Mouse (Mus musculus) MEL (cell line): ENCODE data around the gene Etv5.

ENCODE experiments used
- CHD1 ChIP-seq: IDR thresholded peaks from 2 replicates; pipeline ENCODE4 v1.6.1; 2012; ENCODE audit warnings: low read depth, mild to moderate bottlenecking, inconsistent platforms, low read length, improper control_type of control experiment
- CTCF ChIP-seq, 3 experiments: IDR thresholded peaks in 2 of 3; conservative IDR thresholded peaks in 1 of 3; 2 replicates each; pipeline ENCODE4 v1.5.1; 2011 to 2012; ENCODE audit warnings: low read length in 3 of 3, low read depth in 2 of 3, mild to moderate bottlenecking in 2 of 3, improper control_type of control experiment in 1 of 3, inconsistent platforms in 1 of 3, mixed read lengths in 1 of 3, moderate library complexity in 1 of 3; ENCODE audit not compliant: control insufficient read depth in 1 of 3, insufficient read depth in 1 of 3, poor library complexity in 1 of 3, severe bottlenecking in 1 of 3
- EP300 ChIP-seq, 2 experiments: IDR thresholded peaks; 2 replicates each; pipeline ENCODE4 v1.6.1; 2011; ENCODE audit warnings: improper control_type of control experiment in 2 of 2, low read length in 2 of 2, low read depth in 1 of 2, mild to moderate bottlenecking in 1 of 2
- GATA1 ChIP-seq: IDR thresholded peaks from 2 replicates; pipeline ENCODE4 v1.6.1; 2011; ENCODE audit warnings: low read depth, low read length, improper control_type of control experiment
- JUND ChIP-seq: IDR thresholded peaks from 2 replicates; pipeline ENCODE4 v1.6.1; 2011; ENCODE audit warnings: low read depth, mild to moderate bottlenecking, improper control_type of control experiment, low read length
- MEF2A ChIP-seq: IDR thresholded peaks from 2 replicates; pipeline ENCODE4 v1.6.1; 2014; ENCODE audit warnings: low read depth, mild to moderate bottlenecking, inconsistent platforms, low read length, improper control_type of control experiment; ENCODE audit not compliant: poor library complexity, insufficient replicate concordance, severe bottlenecking; ENCODE audit errors: extremely low read depth
- NRF1 ChIP-seq: IDR thresholded peaks from 2 replicates; pipeline ENCODE4 v1.6.1; 2014; ENCODE audit warnings: low read depth, mild to moderate bottlenecking, inconsistent platforms, low read length, improper control_type of control experiment, moderate library complexity; ENCODE audit not compliant: poor library complexity, insufficient read depth, severe bottlenecking
- POLR2A ChIP-seq, 2 experiments: IDR thresholded peaks; 2 replicates each; pipeline ENCODE4 v1.6.1; 2011 to 2012; ENCODE audit warnings: low read length in 2 of 2, mild to moderate bottlenecking in 2 of 2, control low read depth in 1 of 2, improper control_type of control experiment in 1 of 2, low read depth in 1 of 2, moderate library complexity in 1 of 2; ENCODE audit not compliant: control insufficient read depth in 1 of 2, insufficient read depth in 1 of 2, poor library complexity in 1 of 2
- RCOR1 ChIP-seq: IDR thresholded peaks from 2 replicates; pipeline ENCODE4 v1.6.1; 2012; ENCODE audit warnings: low read depth, mild to moderate bottlenecking, inconsistent platforms, low read length, improper control_type of control experiment
- SMC3 ChIP-seq: IDR thresholded peaks from 2 replicates; pipeline ENCODE4 v1.6.1; 2011; ENCODE audit warnings: low read depth, low read length, improper control_type of control experiment
- TCF12 ChIP-seq: IDR thresholded peaks from 2 replicates; pipeline ENCODE4 v1.6.1; 2014; ENCODE audit warnings: low read depth, mild to moderate bottlenecking, inconsistent platforms, low read length, improper control_type of control experiment, moderate library complexity

- TF ChIP-seq CTCF (IDR thresholded peaks at IDR 0.05 in 2 of 3, conservative IDR thresholded peaks at IDR 0.05 in 1 of 3; ENCODE audit: control insufficient read depth in 1 of 3, insufficient read depth in 1 of 3, low read depth in 2 of 3, low read length in 3 of 3, poor library complexity in 1 of 3, severe bottlenecking in 1 of 3) (no peak), EP300 (IDR thresholded peaks at IDR 0.05; ENCODE audit: low read depth in 1 of 2, low read length in 2 of 2) (no peak), POLR2A (IDR thresholded peaks at IDR 0.05; ENCODE audit: control insufficient read depth in 1 of 2, insufficient read depth in 1 of 2, low read depth in 1 of 2, low read length in 2 of 2, poor library complexity in 1 of 2) (no peak), JUND (no peak), CHD1 (no peak), MEF2A (no peak), SMC3 (no peak), NRF1 (no peak), GATA1 (no peak), TCF12 (no peak), RCOR1 (no peak)
These were observed 41.2 kb downstream of the Etv5 start for GRCm38 (mm10) chr16:22398354-22398753.
